Mouse (Mus musculus): ENCODE results near the gene Nav2. TPM values are rescaled to one million over a fixed set of nuclear protein-coding genes. Genes with fewer than 3 reads are reported as not detected.

Gene Nav2
- polyA plus RNA-seq, 1 experiment from 2014 or later = 10.1 TPM

DNA sequence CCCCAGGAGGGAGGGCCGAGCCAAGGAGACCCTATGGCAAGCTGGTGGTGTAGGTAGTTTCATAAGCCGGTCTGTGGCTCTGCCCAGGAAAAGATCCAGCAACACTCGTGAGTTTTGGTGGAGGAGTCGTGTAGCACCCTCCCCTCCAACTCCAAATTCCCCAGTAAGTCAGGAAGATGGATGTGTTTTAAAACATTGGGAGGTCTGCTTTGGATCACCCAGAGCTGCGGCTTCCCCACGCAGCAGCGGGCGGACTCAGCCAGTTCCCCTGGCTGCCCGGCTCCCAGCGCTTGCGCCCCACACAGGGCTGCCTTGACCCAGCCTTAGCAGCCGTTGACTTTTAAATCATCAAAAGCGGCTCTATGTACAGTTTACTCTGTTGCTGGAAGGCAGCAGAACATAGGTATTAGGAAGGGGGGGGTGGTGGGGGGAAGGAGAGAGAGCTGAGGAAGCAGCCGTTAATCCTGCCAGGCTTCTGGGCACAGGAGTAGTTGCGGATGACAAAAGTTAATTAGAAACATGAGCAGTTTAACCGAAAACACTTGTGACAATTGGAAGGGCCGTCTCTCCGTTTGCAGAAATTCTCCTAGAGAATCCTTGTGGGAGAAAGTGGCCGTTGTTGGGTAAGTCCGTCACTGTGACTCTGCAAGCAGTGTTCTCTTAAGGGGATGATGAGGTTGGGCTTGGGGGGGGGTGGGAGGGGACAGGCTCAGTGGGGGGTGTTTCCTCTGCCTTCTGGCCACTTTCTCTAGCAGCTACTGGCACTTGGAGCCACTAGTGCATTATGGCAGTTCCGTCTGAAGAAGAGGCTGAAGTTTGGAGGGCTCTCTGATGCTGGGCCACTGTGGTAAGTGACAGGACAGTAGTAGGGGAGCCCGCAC is 542.0 kb downstream of the Nav2 start:
- Histone ChIP-seq H3K9ac (ENCODE audit: low read depth, low read length) (peak overlapping the region; percentile 23), H3K9me3 (replicated peaks; ENCODE audit: low read length) (no peaks in the 10 kb centered on the region), H3K4me3 (replicated peaks; ENCODE audit: low read depth, low read length) (peak overlapping the region; percentile 16), H3K27ac (peak overlapping the region; percentile 26; the same call in 1 of the 2 replicates), H3K4me2 (ENCODE audit: low read length) (peak overlapping the region; percentile 59), H3K36me3 (ENCODE audit: insufficient read depth, low read length) (peaks cover 5% of the 10 kb centered on the region; the same call in 1 of the 2 replicates), H3K27me3 (ENCODE audit: insufficient read depth, low read length) (no peaks in the 10 kb centered on the region), H3K4me1 (replicated peaks; ENCODE audit: insufficient read depth, low read length) (no peaks in the 10 kb centered on the region)
- 15% methylated on average over 22 of the region's 22 CpGs for WGBS
- no peak for TF ChIP-seq CTCF (IDR thresholded peaks at IDR 0.05; ENCODE audit: low read depth)
- ATAC-seq (replicated peaks; ENCODE audit: low FRiP score, low read depth) (peak; percentile 72), DNase-seq (ENCODE audit: low spot score) (peak; percentile 84)

DNA sequence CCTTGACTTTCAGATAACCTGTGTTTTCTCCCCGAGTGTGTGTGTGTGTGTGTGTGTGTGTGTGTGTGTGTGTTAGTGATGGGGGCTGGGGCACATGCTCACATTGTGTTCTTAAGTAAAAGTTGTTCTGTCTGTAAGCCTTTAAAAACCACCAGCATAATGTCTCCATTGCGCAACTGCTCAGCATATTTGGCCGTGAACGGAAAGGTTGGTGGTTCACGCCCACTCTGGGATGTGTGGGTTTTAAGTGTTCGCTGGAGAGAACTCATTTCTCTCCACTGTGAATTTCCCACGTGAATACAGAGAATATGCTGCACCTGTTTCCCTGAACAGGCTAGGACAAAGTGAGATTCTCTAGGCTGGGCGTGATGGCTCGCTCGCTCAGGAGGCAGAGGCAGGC is 542.7 kb downstream of the Nav2 start:
- H3K36me3 ChIP-seq (ENCODE audit: insufficient read depth, low read length) = peaks cover 5% of the 10 kb centered on the region; the same call in 1 of the 2 replicates
- no peak for DNase-seq (ENCODE audit: low spot score)
- no peaks in the 10 kb centered on the region for H3K27me3 ChIP-seq (ENCODE audit: insufficient read depth, low read length)
- H3K4me3 ChIP-seq (replicated peaks; ENCODE audit: low read depth, low read length) = no peak overlapping the region
- H3K9me3 ChIP-seq (replicated peaks; ENCODE audit: low read length) = no peaks in the 10 kb centered on the region
- H3K27ac ChIP-seq = no peak overlapping the region
- H3K4me1 ChIP-seq (replicated peaks; ENCODE audit: insufficient read depth, low read length) = no peaks in the 10 kb centered on the region
- WGBS = 83% methylated on average over 10 of the region's 10 CpGs
- no peak for ATAC-seq (replicated peaks; ENCODE audit: low FRiP score, low read depth)
- no peak for TF ChIP-seq CTCF (IDR thresholded peaks at IDR 0.05; ENCODE audit: low read depth)
- H3K9ac ChIP-seq (ENCODE audit: low read depth, low read length) = no peak overlapping the region
- peak overlapping the region; percentile 59 for H3K4me2 ChIP-seq (ENCODE audit: low read length)

- no peak for DNase-seq (ENCODE audit: low spot score)
- Histone ChIP-seq H3K27me3 (ENCODE audit: insufficient read depth, low read length) (no peaks in the 10 kb centered on the region), H3K4me3 (replicated peaks; ENCODE audit: low read depth, low read length) (no peak overlapping the region), H3K36me3 (ENCODE audit: insufficient read depth, low read length) (peaks cover 5% of the 10 kb centered on the region; the same call in 1 of the 2 replicates), H3K9ac (ENCODE audit: low read depth, low read length) (no peak overlapping the region), H3K4me1 (replicated peaks; ENCODE audit: insufficient read depth, low read length) (no peaks in the 10 kb centered on the region), H3K9me3 (replicated peaks; ENCODE audit: low read length) (no peaks in the 10 kb centered on the region), H3K27ac (no peak overlapping the region), H3K4me2 (ENCODE audit: low read length) (no peak overlapping the region)
- ATAC-seq (replicated peaks; ENCODE audit: low FRiP score, low read depth) = no peak
- 83% methylated on average over 11 of the region's 11 CpGs for WGBS
- no peak for TF ChIP-seq CTCF (IDR thresholded peaks at IDR 0.05; ENCODE audit: low read depth)
Measured at GRCm38 (mm10) chr7:49452274-49452673, 543.8 kb downstream of the Nav2 start.

DNA sequence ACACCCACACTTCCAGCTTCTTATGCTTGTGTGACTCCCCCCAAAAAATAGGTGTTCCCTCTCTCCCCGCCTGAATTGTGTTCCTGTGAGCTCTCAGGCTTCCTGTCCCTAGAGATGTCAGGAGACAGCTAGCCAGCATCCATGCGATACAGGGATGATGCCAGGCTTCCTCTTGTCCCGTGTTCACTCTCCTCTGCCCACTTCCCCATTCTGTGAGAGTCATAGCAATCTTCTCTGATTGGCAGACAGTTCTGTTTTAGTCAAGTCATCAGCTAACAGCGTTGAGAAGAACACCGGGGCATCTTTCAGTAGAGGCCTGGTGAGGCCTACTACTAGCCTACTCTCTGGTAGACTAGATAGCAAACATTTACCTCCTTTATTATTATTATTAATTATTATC is 546.1 kb downstream of the Nav2 start:
- 84% methylated on average over 5 of the region's 5 CpGs for whole genome bisulfite sequencing
- ATAC-seq (replicated peaks; ENCODE audit: low FRiP score, low read depth) = no peak

DNA sequence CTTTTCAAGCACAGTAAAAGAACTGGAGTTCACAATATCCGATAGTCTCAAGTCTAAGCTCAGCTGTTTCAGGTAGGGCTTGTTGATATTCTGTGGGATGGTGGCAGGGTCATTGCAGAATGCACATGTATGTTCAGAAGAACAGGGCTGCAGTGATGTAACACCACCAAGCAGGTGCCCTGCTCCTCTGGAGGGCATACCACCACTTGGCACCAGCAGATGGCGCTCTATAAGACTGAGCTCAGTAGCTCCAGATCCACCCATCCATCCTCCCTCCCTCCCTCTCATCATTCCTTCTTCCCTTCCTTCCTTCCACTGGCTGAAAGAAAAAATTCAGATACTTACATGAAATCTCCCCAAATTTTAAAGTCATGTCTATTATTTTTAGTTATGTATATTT is 547.6 kb downstream of the Nav2 start:
- Histone ChIP-seq H3K4me1 (replicated peaks; ENCODE audit: insufficient read depth, low read length) (no peaks in the 10 kb centered on the region), H3K4me3 (replicated peaks; ENCODE audit: low read depth, low read length) (no peak overlapping the region), H3K27me3 (ENCODE audit: insufficient read depth, low read length) (no peaks in the 10 kb centered on the region), H3K9me3 (replicated peaks; ENCODE audit: low read length) (no peaks in the 10 kb centered on the region), H3K4me2 (ENCODE audit: low read length) (no peak overlapping the region), H3K27ac (no peak overlapping the region), H3K9ac (ENCODE audit: low read depth, low read length) (no peak overlapping the region), H3K36me3 (ENCODE audit: insufficient read depth, low read length) (peaks cover 7% of the 10 kb centered on the region; the same call in 1 of the 2 replicates)
- ATAC-seq (replicated peaks; ENCODE audit: low FRiP score, low read depth) (peak; percentile 71), DNase-seq (ENCODE audit: low spot score) (peak; percentile 67)
- 67% methylated on average over 2 of the region's 2 CpGs for WGBS
- TF ChIP-seq CTCF (IDR thresholded peaks at IDR 0.05; ENCODE audit: low read depth) = peak; percentile 74

More for the DNA sequence above, 546.1 kb downstream of the Nav2 start:
- no peak overlapping the region for H3K4me3 ChIP-seq (replicated peaks; ENCODE audit: low read depth, low read length)
- no peaks in the 10 kb centered on the region for H3K9me3 ChIP-seq (replicated peaks; ENCODE audit: low read length)
- H3K27ac ChIP-seq = no peak overlapping the region
- peaks cover 7% of the 10 kb centered on the region; the same call in 1 of the 2 replicates for H3K36me3 ChIP-seq (ENCODE audit: insufficient read depth, low read length)
- H3K4me2 ChIP-seq (ENCODE audit: low read length) = no peak overlapping the region
- H3K27me3 ChIP-seq (ENCODE audit: insufficient read depth, low read length) = no peaks in the 10 kb centered on the region
- H3K4me1 ChIP-seq (replicated peaks; ENCODE audit: insufficient read depth, low read length) = no peaks in the 10 kb centered on the region
- no peak for DNase-seq (ENCODE audit: low spot score)
- no peak overlapping the region for H3K9ac ChIP-seq (ENCODE audit: low read depth, low read length)
- no peak for TF ChIP-seq CTCF (IDR thresholded peaks at IDR 0.05; ENCODE audit: low read depth)

DNA sequence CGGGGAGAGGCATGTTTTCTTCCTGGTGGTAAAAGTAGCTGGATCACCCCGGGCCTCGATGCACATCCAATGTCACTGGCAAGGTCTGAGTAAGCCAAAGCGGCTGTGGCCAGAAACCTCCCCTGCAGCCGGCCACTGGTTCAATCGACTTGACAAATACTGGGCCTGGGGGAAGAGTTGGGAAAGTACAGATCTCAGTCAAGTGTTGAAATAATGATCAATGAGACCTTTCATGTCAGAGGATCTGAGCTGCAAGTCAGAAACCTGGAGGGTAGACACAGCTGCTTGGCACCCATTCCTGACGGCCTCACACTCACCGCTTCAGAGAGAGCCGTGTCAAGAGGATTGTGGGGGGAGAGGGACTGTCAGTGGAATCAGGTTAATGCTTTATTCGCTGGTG is 548.9 kb downstream of the Nav2 start:
- no peaks in the 10 kb centered on the region for H3K27me3 ChIP-seq (ENCODE audit: insufficient read depth, low read length)
- H3K36me3 ChIP-seq (ENCODE audit: insufficient read depth, low read length) = peaks cover 6% of the 10 kb centered on the region; the same call in 1 of the 2 replicates
- ATAC-seq (replicated peaks; ENCODE audit: low FRiP score, low read depth) = no peak
- H3K4me2 ChIP-seq (ENCODE audit: low read length) = no peak overlapping the region
- no peaks in the 10 kb centered on the region for H3K4me1 ChIP-seq (replicated peaks; ENCODE audit: insufficient read depth, low read length)
- no peak overlapping the region for H3K4me3 ChIP-seq (replicated peaks; ENCODE audit: low read depth, low read length)
- no peaks in the 10 kb centered on the region for H3K9me3 ChIP-seq (replicated peaks; ENCODE audit: low read length)
- no peak overlapping the region for H3K9ac ChIP-seq (ENCODE audit: low read depth, low read length)
- no peak for TF ChIP-seq CTCF (IDR thresholded peaks at IDR 0.05; ENCODE audit: low read depth)
- DNase-seq (ENCODE audit: low spot score) = no peak
- no peak overlapping the region for H3K27ac ChIP-seq
- 69% methylated on average over 10 of the region's 10 CpGs for WGBS
